Mouse (Mus musculus) CH12.LX (cell line): ENCODE data around the gene Mapk8ip3.

Experiments used
- CTCF ChIP-seq, 2 experiments: IDR thresholded peaks in 1 of 2; conservative IDR thresholded peaks in 1 of 2; 2 replicates each; pipeline ENCODE4 v1.5.1; 2011 to 2012; ENCODE audit warnings: low read depth in 2 of 2, low read length in 2 of 2, improper control_type of control experiment in 1 of 2, inconsistent platforms in 1 of 2, mild to moderate bottlenecking in 1 of 2, moderate library complexity in 1 of 2
- E2F4 ChIP-seq: IDR thresholded peaks from 2 replicates; pipeline ENCODE4 v1.6.1; 2011; ENCODE audit warnings: low read depth, low read length, improper control_type of control experiment; ENCODE audit not compliant: insufficient replicate concordance
- ELF1 ChIP-seq: IDR thresholded peaks from 2 replicates; pipeline ENCODE4 v1.6.1; 2014; ENCODE audit warnings: low read depth, mild to moderate bottlenecking, inconsistent platforms, low read length, improper control_type of control experiment
- SIN3A ChIP-seq: IDR thresholded peaks from 2 replicates; pipeline ENCODE4 v1.6.1; 2012; ENCODE audit warnings: low read length, improper control_type of control experiment, inconsistent platforms

GRCm38 (mm10) chr17:24902671-24903474 lies 33.9 kb downstream of the Mapk8ip3 start:
- TF ChIP-seq SIN3A: no peak
- no peak for TF ChIP-seq ELF1
- TF ChIP-seq CTCF (conservative IDR thresholded peaks at IDR 0.05 in 1 of 2, IDR thresholded peaks at IDR 0.05 in 1 of 2; ENCODE audit: low read depth in 2 of 2, low read length in 2 of 2): peak in 1 of 2 experiments; percentile 54; a peak in 2 of 4 replicates
- TF ChIP-seq E2F4: no peak
